Mouse (Mus musculus): Measurements from ENCODE around the gene Hist2h3c2. TPM values are rescaled to one million over a fixed set of nuclear protein-coding genes. Genes with fewer than 3 reads are reported as not detected.
A peak's percentile ranks its signal among the peaks of the same experiment; 100 is the strongest.
"Not testable (repeated sequence)": the region's sequence is repeated elsewhere in the genome, so short reads cannot be mapped to it uniquely, and the experiment has no call there.

Gene Hist2h3c2
- polyA plus RNA-seq, 1 experiment from 2014 or later = 2.5 TPM

DNA sequence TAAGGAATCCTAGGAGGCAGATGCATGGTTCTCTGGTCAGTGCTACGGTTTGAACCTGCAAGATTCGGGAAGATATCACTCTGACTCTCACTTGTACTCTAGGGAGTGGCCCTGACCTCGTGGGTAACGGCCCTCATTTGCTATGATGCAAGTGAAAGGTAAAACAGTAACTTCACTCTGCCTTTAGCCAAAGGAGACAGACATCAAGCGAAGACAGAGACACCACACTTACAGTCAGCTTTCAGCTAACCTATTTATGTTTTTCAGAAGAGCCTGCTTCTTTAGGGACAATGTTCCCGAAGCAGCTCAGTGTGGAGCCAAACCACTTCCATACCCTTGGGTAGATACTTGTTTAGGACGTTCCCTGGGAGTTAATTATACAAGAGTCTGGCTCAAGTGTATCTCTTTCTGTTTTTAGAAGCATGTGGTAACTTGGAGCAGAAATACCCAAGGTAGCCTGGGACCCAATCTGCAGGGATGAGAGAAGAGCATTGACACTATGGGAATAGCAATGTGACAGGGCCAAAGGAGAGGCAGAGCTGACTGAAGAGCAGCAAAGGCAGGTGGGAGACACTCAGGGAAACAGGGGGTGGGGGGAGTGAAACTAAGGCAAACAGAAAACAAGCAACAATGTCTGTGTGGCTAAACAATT lies 5.1 kb upstream of the Hist2h3c2 start:
- Histone ChIP-seq H3K4me1 (replicated peaks) (peaks cover 19% of the 10 kb centered on the region), H3K36me3 (no peaks in the 10 kb centered on the region), H3K4me3 (0 out of 2 replicates have a peak overlapping the region, but pooled peaks have one; percentile 12), H3K9ac (peak overlapping the region; percentile 88), H3K27me3 (replicated peaks) (no peaks in the 10 kb centered on the region), H3K9me3 (replicated peaks) (no peaks in the 10 kb centered on the region), H3K27ac (ENCODE audit: poor library complexity, severe bottlenecking) (peak overlapping the region; percentile 96), H3K4me2 (peak overlapping the region; percentile 43)
- ATAC-seq (ENCODE audit: insufficient number of reproducible peaks, low FRiP score) = no peak
- WGBS = 72% methylated on average over 7 of the region's 7 CpGs

- Histone ChIP-seq H3K36me3 (no peaks in the 10 kb centered on the region), H3K4me2 (peak overlapping the region; percentile 43; the same call in 1 of the 2 replicates), H3K4me1 (replicated peaks) (peaks cover 27% of the 10 kb centered on the region), H3K4me3 (no peak overlapping the region), H3K27ac (ENCODE audit: poor library complexity, severe bottlenecking) (peak overlapping the region; percentile 83), H3K9me3 (replicated peaks) (no peaks in the 10 kb centered on the region), H3K9ac (peak overlapping the region; percentile 57; the same call in 1 of the 2 replicates), H3K27me3 (replicated peaks) (no peaks in the 10 kb centered on the region)
- no peak for ATAC-seq (ENCODE audit: insufficient number of reproducible peaks, low FRiP score)
- 77% methylated on average over 9 of the region's 9 CpGs for WGBS
Observed at GRCm38 (mm10) chr3:96240799-96241197, 1.9 kb upstream of the Hist2h3c2 start.

DNA sequence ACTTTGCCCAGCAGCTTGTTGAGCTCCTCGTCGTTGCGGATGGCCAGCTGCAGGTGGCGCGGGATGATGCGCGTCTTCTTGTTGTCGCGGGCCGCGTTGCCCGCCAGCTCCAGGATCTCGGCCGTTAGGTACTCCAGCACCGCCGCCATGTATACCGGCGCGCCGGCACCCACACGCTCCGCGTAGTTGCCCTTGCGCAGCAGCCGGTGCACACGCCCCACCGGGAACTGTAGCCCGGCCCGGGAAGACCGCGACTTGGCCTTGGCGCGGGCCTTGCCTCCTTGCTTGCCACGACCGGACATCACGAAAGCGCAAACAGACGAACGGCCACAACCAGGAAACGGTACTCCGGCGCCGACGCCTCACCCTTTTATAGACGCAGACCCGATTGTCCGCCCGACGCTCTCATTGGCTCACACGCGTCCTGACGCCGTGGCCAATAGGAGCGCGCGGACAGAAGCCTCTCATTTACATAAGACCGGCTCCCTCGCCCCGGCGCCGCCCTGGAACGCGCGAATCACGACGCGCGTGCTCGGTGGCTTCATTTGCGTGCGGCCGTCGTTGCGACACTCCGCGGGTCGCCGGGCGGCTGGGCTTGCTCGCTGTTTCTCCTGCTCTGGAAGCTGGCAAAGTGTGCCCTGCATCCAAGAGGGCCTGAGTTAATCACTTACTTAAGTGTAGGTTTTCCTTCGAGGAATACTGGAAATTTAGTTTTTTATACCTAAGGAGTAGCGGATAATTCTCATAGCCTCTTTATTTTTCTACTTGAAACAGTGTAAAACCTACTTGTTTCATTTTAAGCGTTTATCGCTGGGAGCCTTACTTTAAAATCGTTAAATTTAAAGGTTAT lies 1.2 kb upstream of the Hist2h3c2 start, which contains the start of gene Hist2h2aa2:
Hist2h2aa2 (minus strand) TSS at position 328 of the 850 bp plus-strand sequence.
- H3K36me3 ChIP-seq; H3K9me3 ChIP-seq (replicated peaks); H3K27me3 ChIP-seq (replicated peaks): not testable (repeated sequence)
- 5% methylated on average over 22 of the region's 85 CpGs for WGBS
- Histone ChIP-seq H3K4me2 (peak within 1 kb of the TSS; percentile 55), H3K27ac (ENCODE audit: poor library complexity, severe bottlenecking) (peak within 1 kb of the TSS; percentile 89), H3K4me1 (replicated peaks) (peaks cover 28% of the 10 kb centered on the region), H3K9ac (peak within 1 kb of the TSS; percentile 70), H3K4me3 (peak within 1 kb of the TSS; percentile 46)
- peak; percentile 89 for ATAC-seq (ENCODE audit: insufficient number of reproducible peaks, low FRiP score)

DNA sequence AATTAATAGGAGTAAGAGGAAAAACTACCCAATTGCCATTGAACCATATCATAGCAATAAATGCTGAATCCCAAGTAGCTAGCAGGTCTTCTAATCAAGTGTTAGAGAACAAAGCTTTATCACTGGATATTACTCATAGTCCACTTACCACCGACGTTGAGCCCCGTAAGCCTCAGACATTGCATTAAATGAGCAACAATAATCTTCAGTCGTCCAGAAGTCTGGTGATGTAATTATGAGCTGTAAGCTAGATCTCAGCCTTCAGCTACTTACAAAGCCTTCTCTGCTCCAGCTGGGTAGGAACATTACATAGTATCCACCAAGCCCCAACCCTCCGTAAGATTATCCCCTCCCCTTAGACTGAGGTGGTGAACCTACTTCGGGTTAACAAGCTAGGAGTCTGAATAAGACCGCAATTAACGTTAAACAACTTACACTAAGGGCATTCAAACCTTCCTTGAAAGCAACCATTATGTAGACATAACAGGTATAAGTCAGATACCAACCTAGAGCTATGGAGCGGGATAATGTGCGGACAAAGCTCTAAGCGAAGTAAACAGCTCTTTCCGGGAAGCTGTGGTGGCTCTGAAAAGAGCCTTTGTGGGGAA lies 919 bp downstream of the Hist2h3c2 start:
- Histone ChIP-seq H3K27me3 (replicated peaks) (no peaks in the 10 kb centered on the region), H3K9me3 (replicated peaks) (no peaks in the 10 kb centered on the region), H3K4me1 (replicated peaks) (peaks cover 21% of the 10 kb centered on the region), H3K4me2 (peak overlapping the region; percentile 80), H3K27ac (ENCODE audit: poor library complexity, severe bottlenecking) (peak overlapping the region; percentile 60), H3K36me3 (no peaks in the 10 kb centered on the region), H3K9ac (peak overlapping the region; percentile 74), H3K4me3 (peak overlapping the region; percentile 51)
- no peak for ATAC-seq (ENCODE audit: insufficient number of reproducible peaks, low FRiP score)
- WGBS = 1% methylated on average over 12 of the region's 12 CpGs

DNA sequence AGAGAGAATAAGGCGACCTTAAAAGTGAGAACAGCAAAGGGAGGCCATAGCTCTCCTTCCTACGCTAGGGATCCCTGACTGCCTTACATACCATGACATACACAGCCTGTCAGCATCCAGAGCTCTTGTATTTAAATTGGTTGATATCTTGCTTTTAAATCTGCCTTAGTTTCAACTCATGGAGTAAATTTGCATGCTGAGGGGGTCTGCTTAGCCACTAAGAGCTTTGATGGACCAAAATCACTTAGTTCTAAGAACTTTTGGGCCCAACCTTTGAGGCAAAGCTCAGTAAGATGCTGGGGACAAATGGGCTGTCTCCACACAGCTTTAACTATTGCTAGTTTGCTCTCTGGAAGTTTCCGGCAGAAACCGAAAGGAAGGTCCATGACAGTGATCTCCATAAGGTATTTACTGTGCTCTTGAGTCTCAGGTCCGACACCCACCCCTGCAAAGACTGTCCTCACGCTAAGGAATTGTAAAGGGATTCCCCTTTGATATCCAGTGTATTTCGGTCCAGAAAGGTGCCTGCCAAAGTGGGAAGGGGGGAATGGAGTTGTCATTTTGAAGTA lies 1.5 kb downstream of the Hist2h3c2 start:
- H3K27me3 ChIP-seq (replicated peaks) = no peaks in the 10 kb centered on the region
- H3K4me3 ChIP-seq = peak overlapping the region; percentile 51
- peak overlapping the region; percentile 60 for H3K27ac ChIP-seq (ENCODE audit: poor library complexity, severe bottlenecking)
- H3K4me2 ChIP-seq = peak overlapping the region; percentile 80
- peaks cover 21% of the 10 kb centered on the region for H3K4me1 ChIP-seq (replicated peaks)
- 25% methylated on average over 7 of the region's 7 CpGs for whole genome bisulfite sequencing
- H3K9ac ChIP-seq = peak overlapping the region; percentile 74
- no peak for ATAC-seq (ENCODE audit: insufficient number of reproducible peaks, low FRiP score)
- H3K36me3 ChIP-seq = no peaks in the 10 kb centered on the region
- no peaks in the 10 kb centered on the region for H3K9me3 ChIP-seq (replicated peaks)

DNA sequence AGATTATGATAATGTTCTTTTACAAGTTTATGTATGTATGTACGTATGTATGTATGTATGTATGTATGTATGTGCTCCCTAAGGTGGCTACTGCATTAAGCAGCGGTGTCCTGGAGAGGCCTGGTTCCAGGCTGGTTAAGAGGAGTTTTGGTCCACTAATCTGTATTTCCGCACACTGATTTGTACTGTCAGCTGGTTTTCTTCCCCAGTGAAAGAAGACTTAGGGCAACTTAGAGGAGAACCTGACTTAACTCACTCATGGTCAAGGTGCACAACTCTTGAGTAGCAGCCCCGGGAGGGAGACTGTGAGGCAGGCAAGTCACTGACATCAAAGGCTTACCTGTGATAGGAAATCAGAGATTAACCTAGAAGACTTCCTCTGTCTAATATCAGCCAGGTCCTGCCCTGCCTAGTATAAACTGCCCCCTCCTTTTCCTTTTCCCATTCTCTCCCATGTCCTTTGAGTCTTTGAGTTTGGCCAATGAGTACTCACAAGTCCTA lies 2.0 kb downstream of the Hist2h3c2 start:
- H3K27ac ChIP-seq (ENCODE audit: poor library complexity, severe bottlenecking) = peak overlapping the region; percentile 60
- peak overlapping the region; percentile 74 for H3K9ac ChIP-seq
- peak overlapping the region; percentile 80 for H3K4me2 ChIP-seq
- H3K4me3 ChIP-seq = peak overlapping the region; percentile 51
- 79% methylated on average over 4 of the region's 4 CpGs for WGBS
- no peaks in the 10 kb centered on the region for H3K27me3 ChIP-seq (replicated peaks)
- H3K36me3 ChIP-seq = no peaks in the 10 kb centered on the region
- peaks cover 21% of the 10 kb centered on the region for H3K4me1 ChIP-seq (replicated peaks)
- no peaks in the 10 kb centered on the region for H3K9me3 ChIP-seq (replicated peaks)
- no peak for ATAC-seq (ENCODE audit: insufficient number of reproducible peaks, low FRiP score)

DNA sequence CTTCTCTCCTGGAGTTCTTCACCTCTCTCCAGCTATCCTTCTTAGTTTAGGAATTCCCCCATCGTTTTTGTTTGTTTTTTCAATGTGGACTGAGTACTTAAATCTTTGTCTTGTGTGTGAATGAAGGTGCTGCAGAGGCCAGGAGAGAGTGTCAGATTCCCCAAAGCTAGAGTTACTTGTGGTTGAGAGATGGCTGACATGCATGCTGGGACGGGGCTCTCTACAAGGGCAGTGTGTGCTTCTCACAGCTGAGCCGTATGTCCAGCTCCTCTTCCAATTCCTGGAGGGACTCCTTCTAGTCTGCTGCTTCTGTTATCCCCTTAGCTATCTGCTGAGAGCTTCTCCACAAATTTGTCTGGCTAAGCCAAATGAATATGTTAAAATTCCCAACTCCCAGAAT lies 3.1 kb downstream of the Hist2h3c2 start:
- Histone ChIP-seq H3K27ac (ENCODE audit: poor library complexity, severe bottlenecking) (no peak overlapping the region), H3K4me1 (replicated peaks) (peaks cover 21% of the 10 kb centered on the region), H3K36me3 (no peaks in the 10 kb centered on the region), H3K9ac (no peak overlapping the region), H3K9me3 (replicated peaks) (no peaks in the 10 kb centered on the region), H3K4me3 (no peak overlapping the region), H3K27me3 (replicated peaks) (no peaks in the 10 kb centered on the region), H3K4me2 (no peak overlapping the region)
- ATAC-seq (ENCODE audit: insufficient number of reproducible peaks, low FRiP score) = no peak
- 53% methylated on average over 3 of the region's 3 CpGs for WGBS

DNA sequence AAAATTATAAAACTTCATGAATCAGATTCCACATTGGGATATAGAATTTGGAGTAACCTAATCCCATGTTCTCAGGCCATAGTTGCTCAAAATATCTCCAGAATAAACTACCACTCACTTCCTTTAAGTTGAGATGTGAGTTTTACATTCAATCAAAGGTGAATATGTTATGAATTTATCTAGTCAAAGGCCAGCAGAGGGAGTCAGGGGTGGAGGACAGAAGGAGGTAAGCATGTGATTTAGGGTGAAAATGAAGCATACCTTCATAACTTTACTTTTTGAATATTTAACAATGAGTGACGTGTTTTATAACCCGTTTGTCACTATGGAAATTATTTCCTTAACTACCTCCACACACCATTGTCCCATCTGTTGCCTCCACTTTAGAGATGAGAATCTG lies 4.0 kb downstream of the Hist2h3c2 start:
- Histone ChIP-seq H3K27me3 (replicated peaks) (no peaks in the 10 kb centered on the region), H3K4me2 (no peak overlapping the region), H3K27ac (ENCODE audit: poor library complexity, severe bottlenecking) (no peak overlapping the region), H3K9me3 (replicated peaks) (no peaks in the 10 kb centered on the region), H3K36me3 (no peaks in the 10 kb centered on the region), H3K4me1 (replicated peaks) (peaks cover 19% of the 10 kb centered on the region), H3K4me3 (no peak overlapping the region), H3K9ac (no peak overlapping the region)
- WGBS = 88% methylated on average over 2 of the region's 2 CpGs
- ATAC-seq (ENCODE audit: insufficient number of reproducible peaks, low FRiP score) = no peak

DNA sequence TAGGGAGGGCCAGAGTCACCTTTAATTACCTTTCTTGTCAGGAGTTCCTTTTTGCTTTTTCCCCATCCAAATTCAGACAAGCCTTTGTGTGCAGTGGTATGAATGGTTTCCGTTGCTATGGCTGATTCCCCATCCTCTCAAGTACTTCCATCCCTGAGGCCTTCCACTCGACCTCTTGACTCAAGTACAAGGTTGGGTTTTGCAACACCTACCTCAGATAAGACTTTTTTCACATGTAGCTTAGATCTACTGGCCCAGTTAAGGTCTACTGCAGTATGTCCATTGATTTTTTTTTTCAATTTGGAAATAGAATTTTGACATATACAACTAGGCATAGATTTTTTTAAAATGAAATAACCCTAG lies 7.2 kb downstream of the Hist2h3c2 start:
- H3K4me3 ChIP-seq = no peak overlapping the region
- 42% methylated on average over 2 of the region's 2 CpGs for WGBS
- no peak overlapping the region for H3K27ac ChIP-seq (ENCODE audit: poor library complexity, severe bottlenecking)
- H3K9me3 ChIP-seq (replicated peaks) = no peaks in the 10 kb centered on the region
- H3K4me1 ChIP-seq (replicated peaks) = peaks cover 9% of the 10 kb centered on the region
- H3K9ac ChIP-seq = no peak overlapping the region
- ATAC-seq (ENCODE audit: insufficient number of reproducible peaks, low FRiP score) = no peak
- no peaks in the 10 kb centered on the region for H3K36me3 ChIP-seq
- no peaks in the 10 kb centered on the region for H3K27me3 ChIP-seq (replicated peaks)
- H3K4me2 ChIP-seq = no peak overlapping the region

GRCm38 (mm10) chr3:96230910-96231757 lies 7.8 kb downstream of the Hist2h3c2 start:
- Histone ChIP-seq H3K9me3 (replicated peaks) (no peaks in the 10 kb centered on the region), H3K27ac (ENCODE audit: poor library complexity, severe bottlenecking) (no peak overlapping the region), H3K36me3 (no peaks in the 10 kb centered on the region), H3K4me1 (replicated peaks) (peaks cover 13% of the 10 kb centered on the region; the same call in 1 of the 2 replicates), H3K4me2 (no peak overlapping the region), H3K4me3 (no peak overlapping the region), H3K9ac (no peak overlapping the region), H3K27me3 (replicated peaks) (no peaks in the 10 kb centered on the region)
- ATAC-seq (ENCODE audit: insufficient number of reproducible peaks, low FRiP score) = no peak
- WGBS = 65% methylated on average over 4 of the region's 4 CpGs

Data from heart, embryonic 12.5 days (tissue).